Mouse (Mus musculus) kidney, adult 8-10 months (tissue): ENCODE data around the gene Ush1c.

Experiments used
- DNase-seq, 2 experiments: peaks; one replicate each; pipeline ENCODE4 v3.0.0; 2022

Ush1c gene

GRCm38 (mm10) chr7:46238346-46238745 lies at the start of gene Ush1c:
Gene Ush1c (minus strand): TSS chr7:46238503.
- peak; percentile 80 to 83 for DNase-seq

GRCm38 (mm10) chr7:46287051-46287450 lies 48.7 kb upstream of the Ush1c start:
- DNase-seq: no peak

GRCm38 (mm10) chr7:46286391-46286790 lies 48.1 kb upstream of the Ush1c start:
- no peak for DNase-seq

GRCm38 (mm10) chr7:46285161-46285839 lies 47.0 kb upstream of the Ush1c start:
- DNase-seq: no peak

GRCm38 (mm10) chr7:46283681-46284080 lies 45.4 kb upstream of the Ush1c start:
- DNase-seq: no peak

GRCm38 (mm10) chr7:46282276-46282675 lies 44.0 kb upstream of the Ush1c start:
- no peak for DNase-seq

- DNase-seq: no peak
Measured at GRCm38 (mm10) chr7:46280896-46281295, 42.6 kb upstream of the Ush1c start.

GRCm38 (mm10) chr7:46279946-46280345 lies 41.6 kb upstream of the Ush1c start:
- peak; percentile 26 to 39 for DNase-seq

- DNase-seq: no peak
Measured at GRCm38 (mm10) chr7:46276156-46276555, 37.9 kb upstream of the Ush1c start.

- DNase-seq: peak in 1 of 2 experiments; percentile 13
Measured at GRCm38 (mm10) chr7:46251841-46252240, 13.5 kb upstream of the Ush1c start.

GRCm38 (mm10) chr7:46247606-46248005 lies 9.3 kb upstream of the Ush1c start:
- DNase-seq: no peak

- DNase-seq: no peak
Measured at GRCm38 (mm10) chr7:46246876-46247275, 8.6 kb upstream of the Ush1c start.

- DNase-seq: no peak
Measured at GRCm38 (mm10) chr7:46240696-46241095, 2.4 kb upstream of the Ush1c start, which contains the start of gene Otog. Gene Otog (plus strand): TSS chr7:46240987.

GRCm38 (mm10) chr7:46240091-46240490 lies 1.8 kb upstream of the Ush1c start:
- no peak for DNase-seq

- peak; percentile 79 to 81 for DNase-seq
Measured at GRCm38 (mm10) chr7:46237192-46237591, 1.1 kb downstream of the Ush1c start.

GRCm38 (mm10) chr7:46236363-46236762 lies 1.9 kb downstream of the Ush1c start:
- peak; percentile 57 to 67 for DNase-seq

- DNase-seq: no peak
Measured at GRCm38 (mm10) chr7:46235948-46236347, 2.4 kb downstream of the Ush1c start.

- no peak for DNase-seq
Measured at GRCm38 (mm10) chr7:46226936-46227335, 11.4 kb downstream of the Ush1c start.

- DNase-seq: peak in 1 of 2 experiments; percentile 46
Measured at GRCm38 (mm10) chr7:46226253-46226652, 12.1 kb downstream of the Ush1c start.

- no peak for DNase-seq
Measured at GRCm38 (mm10) chr7:46220591-46221129, 17.6 kb downstream of the Ush1c start.

- DNase-seq: peak in 1 of 2 experiments; percentile 23
Measured at GRCm38 (mm10) chr7:46218415-46218814, 19.9 kb downstream of the Ush1c start.

- DNase-seq: no peak
Measured at GRCm38 (mm10) chr7:46216481-46216880, 21.8 kb downstream of the Ush1c start.

- no peak for DNase-seq
Measured at GRCm38 (mm10) chr7:46210276-46210675, 28.0 kb downstream of the Ush1c start.

- no peak for DNase-seq
Measured at GRCm38 (mm10) chr7:46208131-46208530, 30.2 kb downstream of the Ush1c start.

GRCm38 (mm10) chr7:46204775-46205174 lies 33.5 kb downstream of the Ush1c start:
- DNase-seq: no peak
